Mouse (Mus musculus) inflammation-experienced regulatory T-cells, adult 6 months (primary cell): ENCODE results near the gene Gm6882. TPM values are rescaled to one million over a fixed set of nuclear protein-coding genes. Genes with fewer than 3 reads are reported as not detected.
"Not testable (repeated sequence)": the region's sequence is repeated elsewhere in the genome, so short reads cannot be mapped to it uniquely, and the experiment has no call there.

ENCODE experiments used
- ATAC-seq: one replicate; pipeline ENCODE4 v1.8.0; 2017
- polyA plus RNA-seq, 3 experiments: library from polyadenylated mRNA; unstranded; fragments of 100-300 nt; shearing (Covaris generic); gene quantifications; one replicate each; pipeline ENCODE4 v1.2.1; 2017

Gm6882 gene
- under 1 TPM in 1 of 3 experiments, not detected in 2; 0.16 TPM for polyA plus RNA-seq

DNA sequence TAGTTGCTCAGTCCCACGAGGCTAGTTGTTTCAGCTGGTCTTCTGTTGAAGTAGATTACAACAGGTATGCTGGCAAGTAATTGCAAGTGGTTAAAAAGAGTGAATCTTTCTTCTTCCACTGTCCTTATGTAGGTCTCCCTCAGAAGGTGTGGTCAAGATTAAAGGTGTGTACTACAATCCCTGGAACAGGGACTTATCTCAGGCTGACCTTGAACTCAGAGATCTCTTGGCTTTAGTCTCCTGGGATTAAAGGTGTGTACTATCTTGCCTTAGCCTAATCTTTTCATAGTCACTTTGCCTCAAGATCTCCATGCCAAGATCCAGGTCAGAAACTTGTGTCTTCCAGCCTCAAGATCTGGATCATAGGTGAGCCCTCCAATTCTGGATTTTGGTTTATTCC, at the start of gene Gm6882:
Gene Gm6882, minus strand, starts transcription at position 101 of the 400 bp plus-strand sequence.
- ATAC-seq = not testable (repeated sequence)

Other genes with a start within 250 kb of the Gm6882 start
- under 1 TPM in 1 of 3 experiments, not detected in 2; 0.27 TPM for gene Gm5157, start 242.3 kb downstream of the Gm6882 start, polyA plus RNA-seq
- not detected for gene Vmn1r124, start 172.1 kb downstream of the Gm6882 start, polyA plus RNA-seq
- not detected for gene Vmn1r125, start 160.6 kb downstream of the Gm6882 start, polyA plus RNA-seq
- gene Vmn1r126, start 131.3 kb downstream of the Gm6882 start, polyA plus RNA-seq = not detected
- gene Vmn1r127, start 112.9 kb downstream of the Gm6882 start, polyA plus RNA-seq = not detected
- gene Vmn1r128, start 83.4 kb downstream of the Gm6882 start, polyA plus RNA-seq = not detected
- not detected for gene Vmn1r129, start 71.5 kb downstream of the Gm6882 start, polyA plus RNA-seq
- gene Vmn1r130, start 79.0 kb upstream of the Gm6882 start, polyA plus RNA-seq = not detected
- gene Vmn1r131, start 113.3 kb upstream of the Gm6882 start, polyA plus RNA-seq = not detected
- gene Vmn1r132, start 181.3 kb upstream of the Gm6882 start, polyA plus RNA-seq = not detected